8 mouse cellular contexts compared by ENCODE assay signal in the genomic region with DNA sequence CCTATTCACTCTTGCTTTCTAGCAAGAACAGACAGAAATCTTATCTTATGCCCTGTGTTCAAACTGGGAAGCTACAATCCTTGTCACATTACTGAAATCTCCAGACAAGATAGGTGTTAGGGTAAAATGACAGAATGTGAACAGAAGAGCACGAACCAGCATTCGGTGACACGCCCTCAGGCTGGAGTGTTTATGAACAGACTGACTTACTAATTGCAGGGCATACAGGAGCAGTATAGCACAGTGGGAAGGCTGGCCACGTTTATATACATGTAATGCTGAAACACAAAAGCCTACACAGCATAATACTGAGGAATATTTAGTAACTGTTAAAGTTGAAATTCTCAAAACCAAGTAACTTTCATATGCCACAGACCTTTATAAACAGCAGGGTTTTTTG.
DNase-seq lines count a peak whose midpoint lies in the region; ATAC-seq lines count a peak whose summit lies in the region.

No protein-coding gene starts in this region.

- H3K9me3 ChIP-seq in heart, embryonic 12.5 days (replicated peaks), result no peaks in the 10 kb centered on the region
- H3K9me3 ChIP-seq in hindbrain, embryonic 13.5 days, result no peaks in the 10 kb centered on the region
- H3K9me3 ChIP-seq in midbrain, embryonic 12.5 days, result no peaks in the 10 kb centered on the region

- peak overlapping the region; percentile 45 for H3K4me3 ChIP-seq in heart, embryonic 12.5 days
- H3K4me3 ChIP-seq in hindbrain, embryonic 13.5 days, result peak overlapping the region; percentile 49
- H3K4me3 ChIP-seq in midbrain, embryonic 12.5 days, result peak overlapping the region; percentile 43

- DNase-seq in heart, adult 18-20 months, result no peak
- peak; percentile 41 to 45 for DNase-seq in cerebellum, postnatal 25 days
- DNase-seq in right cerebral cortex, postnatal 36 days (ENCODE audit: low spot score in 2 of 2), result no peak
- no peak for DNase-seq in frontal cortex, postnatal 10 days (ENCODE audit: low spot score in 2 of 2)

- H3K36me3 ChIP-seq in heart, embryonic 12.5 days, result no peaks in the 10 kb centered on the region
- H3K36me3 ChIP-seq in hindbrain, embryonic 13.5 days, result no peaks in the 10 kb centered on the region
- no peaks in the 10 kb centered on the region for H3K36me3 ChIP-seq in midbrain, embryonic 12.5 days

- peak overlapping the region; percentile 52; the same call in 1 of the 2 replicates for H3K27ac ChIP-seq in heart, embryonic 12.5 days (ENCODE audit: poor library complexity, severe bottlenecking)
- peak overlapping the region; percentile 95 for H3K27ac ChIP-seq in hindbrain, embryonic 13.5 days
- peak overlapping the region; percentile 86 for H3K27ac ChIP-seq in midbrain, embryonic 12.5 days (replicated peaks)

- WGBS in heart, embryonic 12.5 days, result 45% methylated on average over 4 of the region's 4 CpGs
- 25% methylated on average over 4 of the region's 4 CpGs for WGBS in hindbrain, embryonic 13.5 days
- WGBS in midbrain, embryonic 12.5 days, result 52% methylated on average over 4 of the region's 4 CpGs

- no peaks in the 10 kb centered on the region for H3K27me3 ChIP-seq in heart, embryonic 12.5 days (replicated peaks)
- no peaks in the 10 kb centered on the region for H3K27me3 ChIP-seq in hindbrain, embryonic 13.5 days
- H3K27me3 ChIP-seq in midbrain, embryonic 12.5 days, result no peaks in the 10 kb centered on the region

- peaks cover 10% of the 10 kb centered on the region for H3K4me1 ChIP-seq in heart, embryonic 12.5 days (replicated peaks)
- peaks cover 25% of the 10 kb centered on the region for H3K4me1 ChIP-seq in hindbrain, embryonic 13.5 days (replicated peaks)
- peaks cover 15% of the 10 kb centered on the region for H3K4me1 ChIP-seq in midbrain, embryonic 12.5 days

- H3K4me2 ChIP-seq in heart, embryonic 12.5 days, result peak overlapping the region; percentile 76
- peak overlapping the region; percentile 70 for H3K4me2 ChIP-seq in hindbrain, embryonic 13.5 days
- H3K4me2 ChIP-seq in midbrain, embryonic 12.5 days (replicated peaks), result peak overlapping the region; percentile 61

- peak overlapping the region; percentile 51 for H3K9ac ChIP-seq in heart, embryonic 12.5 days
- peak overlapping the region; percentile 83 for H3K9ac ChIP-seq in hindbrain, embryonic 13.5 days
- H3K9ac ChIP-seq in midbrain, embryonic 12.5 days (replicated peaks), result peak overlapping the region; percentile 56

- ATAC-seq in heart, embryonic 12.5 days (ENCODE audit: insufficient number of reproducible peaks, low FRiP score), result no peak
- peak; percentile 71 for ATAC-seq in hindbrain, embryonic 13.5 days (ENCODE audit: low FRiP score)
- ATAC-seq in midbrain, embryonic 12.5 days (ENCODE audit: low FRiP score, low read depth), result peak; percentile 65
- ATAC-seq in CD4-positive, CD25-positive, alpha-beta regulatory T cell, adult 4 months, result no peak

Comparison
In these comparisons a context has a peak if more than half of its experiments do, and no peak if none do; other contexts are left out.
1. ATAC-seq: peak in hindbrain, embryonic 13.5 days (single experiment) and midbrain, embryonic 12.5 days (single experiment); none in heart, embryonic 12.5 days (single experiment) and CD4-positive, CD25-positive, alpha-beta regulatory T cell, adult 4 months (single experiment).
2. DNase-seq: peak in cerebellum, postnatal 25 days (2 of 2); none in heart, adult 18-20 months (0 of 2), right cerebral cortex, postnatal 36 days (0 of 2) and frontal cortex, postnatal 10 days (0 of 2).
3. Peak in every context shown above with its lines, with median percentiles within 50 percentile points of each other: H3K27ac ChIP-seq, H3K4me2 ChIP-seq, H3K4me3 ChIP-seq and H3K9ac ChIP-seq.